Mouse (Mus musculus) right cerebral cortex, postnatal 25 days (tissue): ENCODE measurements around the gene Gse1.
"Not testable (repeated sequence)": the region's sequence is repeated elsewhere in the genome, so short reads cannot be mapped to it uniquely, and the experiment has no call there.

Experiments used
- DNase-seq: peaks from one replicate; pipeline ENCODE4 v3.0.0; 2022

Gene Gse1

DNA sequence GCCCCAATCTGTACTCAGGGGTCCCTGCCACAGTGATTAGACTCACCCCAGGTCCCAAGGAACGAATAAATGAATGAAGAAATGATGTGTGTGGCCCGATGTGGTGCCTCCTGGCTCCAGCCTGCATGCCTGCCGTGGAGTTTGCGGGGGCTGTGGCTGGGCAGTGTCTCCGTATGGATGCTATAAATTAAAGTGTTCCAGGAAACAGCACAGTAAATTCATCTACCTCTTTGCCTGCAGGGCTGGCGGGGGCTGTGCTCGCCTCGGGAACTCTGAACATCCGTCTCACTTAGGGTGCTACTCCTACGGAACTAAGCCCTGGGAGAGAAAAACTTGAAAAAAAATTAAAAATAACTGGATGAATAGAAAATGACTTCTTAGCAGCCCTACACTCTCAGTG lies 123.8 kb downstream of the Gse1 start:
- peak; percentile 73 for DNase-seq

DNA sequence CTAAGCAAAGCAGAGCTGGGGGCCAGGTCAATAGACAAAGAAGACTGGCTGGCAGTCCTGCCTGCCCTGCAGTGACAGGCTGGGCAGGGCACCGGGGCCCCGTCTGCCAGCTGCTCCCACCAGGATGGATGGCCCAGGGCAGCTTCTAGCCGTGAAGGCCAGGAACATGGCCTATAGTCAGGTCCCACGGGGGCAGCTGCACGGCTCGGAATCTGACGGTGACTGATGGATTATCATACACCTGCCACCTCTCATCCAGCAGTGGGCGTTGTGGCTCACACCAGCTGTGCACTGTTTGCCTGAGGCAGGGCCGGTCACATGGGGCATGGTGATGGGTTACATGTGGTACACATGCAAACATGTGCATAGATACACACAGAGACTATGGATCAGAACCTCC lies 127.8 kb downstream of the Gse1 start:
- DNase-seq, result no peak

GRCm38 (mm10) chr8:120357504-120357903 lies 129.2 kb downstream of the Gse1 start:
- no peak for DNase-seq

DNA sequence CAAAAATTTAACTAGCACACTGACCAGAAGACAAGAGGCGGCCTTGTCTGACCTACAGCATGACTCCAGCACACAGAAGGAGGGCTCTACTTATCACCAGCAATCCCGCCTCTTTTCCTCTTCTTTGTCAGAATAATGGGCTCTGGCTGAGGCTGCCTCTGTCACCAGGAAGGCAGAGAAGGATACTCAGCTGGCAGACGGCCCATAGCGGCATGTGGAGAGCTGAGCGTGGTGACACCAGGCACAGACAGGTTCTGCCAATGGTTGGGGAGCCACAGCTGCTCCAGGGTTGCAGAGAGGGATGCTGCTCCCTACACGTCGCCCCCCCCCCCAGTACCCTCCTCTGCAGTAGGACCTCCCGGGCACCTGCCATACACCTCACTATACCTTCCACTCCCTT lies 133.0 kb downstream of the Gse1 start:
- DNase-seq, result peak; percentile 36

DNA sequence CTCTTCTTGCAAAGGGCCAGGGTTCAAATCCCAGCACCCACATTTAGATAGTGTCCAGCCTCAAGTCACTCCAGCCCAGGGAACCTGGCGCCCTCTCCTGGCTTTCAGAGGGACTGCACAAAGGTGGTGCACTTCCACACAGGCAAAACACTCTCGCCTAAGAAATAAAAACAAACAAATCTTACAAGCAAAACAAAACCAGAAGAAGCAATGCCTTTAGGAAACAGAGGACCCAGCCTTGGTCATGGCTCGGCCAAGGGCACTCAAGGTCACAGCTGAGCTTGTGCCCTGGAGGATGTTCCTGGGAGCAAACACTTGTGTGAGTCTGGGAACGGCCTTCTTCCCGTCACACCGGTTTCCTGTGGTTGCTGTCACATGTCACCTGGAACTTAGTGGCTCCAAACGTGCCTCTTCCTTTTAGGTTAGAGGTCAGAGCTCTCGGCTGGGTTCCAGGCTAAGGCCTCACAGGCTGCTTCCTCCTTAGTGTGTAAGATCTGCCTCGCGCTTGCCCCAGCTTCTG lies 135.4 kb downstream of the Gse1 start:
- no peak for DNase-seq

- no peak for DNase-seq
These were observed 136.0 kb downstream of the Gse1 start for GRCm38 (mm10) chr8:120364093-120364725.

DNA sequence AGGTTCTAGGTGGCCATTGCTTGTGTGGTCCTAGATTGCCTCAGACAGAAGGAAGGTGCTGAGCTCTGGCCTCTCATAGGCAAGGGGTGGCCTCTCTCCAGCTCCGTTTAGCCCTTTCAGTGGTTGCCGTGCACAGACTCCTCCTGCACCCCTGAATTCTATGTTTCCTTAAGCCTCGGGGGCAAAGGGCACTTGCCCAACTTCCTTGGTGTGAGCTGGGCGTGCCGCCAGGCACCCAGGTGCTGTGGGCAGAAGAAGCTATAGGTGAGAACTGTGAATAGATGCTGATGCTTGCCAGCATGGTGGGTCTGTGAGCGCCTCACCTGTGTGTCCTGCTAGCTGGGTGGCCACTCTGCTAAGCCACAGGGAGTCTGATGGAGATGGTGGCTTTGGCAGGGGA lies 138.6 kb downstream of the Gse1 start:
- no peak for DNase-seq

DNA sequence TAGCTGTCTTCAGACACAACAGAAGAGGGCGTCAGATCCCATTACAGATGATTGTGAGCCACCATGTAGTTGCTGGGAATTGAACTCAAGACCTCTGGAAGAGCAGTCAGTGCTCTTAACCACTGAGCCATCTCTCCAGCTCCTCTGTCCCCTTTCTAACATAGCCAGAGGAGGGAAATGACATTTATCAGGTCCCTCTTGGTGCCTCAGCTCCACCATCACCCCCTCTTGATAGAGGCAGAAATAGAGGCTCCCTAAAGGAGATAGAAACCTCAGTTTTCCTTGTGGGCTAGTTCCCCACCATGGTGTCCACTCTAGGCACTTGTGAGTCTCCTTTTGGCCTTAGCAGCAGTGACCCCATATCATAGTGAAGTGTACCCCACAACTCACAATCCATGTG lies 139.9 kb downstream of the Gse1 start:
- not testable (repeated sequence) for DNase-seq

GRCm38 (mm10) chr8:120368814-120369649 lies 140.8 kb downstream of the Gse1 start:
- peak; percentile 74 for DNase-seq

- DNase-seq, result no peak
These were observed 141.7 kb downstream of the Gse1 start for GRCm38 (mm10) chr8:120369956-120370355.

DNA sequence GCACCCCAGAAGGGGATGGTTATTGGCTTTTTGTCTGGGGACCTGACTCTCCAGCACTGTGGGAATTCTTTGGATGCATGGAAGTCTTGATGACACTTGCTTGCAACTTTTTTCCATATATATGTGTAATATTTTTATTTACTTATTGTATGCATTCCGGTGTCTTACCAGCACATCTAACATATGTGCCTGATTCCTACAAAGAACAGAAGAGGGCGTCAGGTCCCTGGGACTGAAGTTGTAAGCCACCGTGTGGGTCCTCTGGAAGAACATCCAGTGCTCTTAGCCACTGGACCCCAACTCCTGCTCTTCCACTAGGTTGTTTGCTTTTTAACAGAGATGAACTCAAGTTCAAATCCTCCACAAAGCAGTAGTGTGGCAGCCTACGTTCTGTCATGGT lies 142.2 kb downstream of the Gse1 start:
- DNase-seq, result no peak

DNA sequence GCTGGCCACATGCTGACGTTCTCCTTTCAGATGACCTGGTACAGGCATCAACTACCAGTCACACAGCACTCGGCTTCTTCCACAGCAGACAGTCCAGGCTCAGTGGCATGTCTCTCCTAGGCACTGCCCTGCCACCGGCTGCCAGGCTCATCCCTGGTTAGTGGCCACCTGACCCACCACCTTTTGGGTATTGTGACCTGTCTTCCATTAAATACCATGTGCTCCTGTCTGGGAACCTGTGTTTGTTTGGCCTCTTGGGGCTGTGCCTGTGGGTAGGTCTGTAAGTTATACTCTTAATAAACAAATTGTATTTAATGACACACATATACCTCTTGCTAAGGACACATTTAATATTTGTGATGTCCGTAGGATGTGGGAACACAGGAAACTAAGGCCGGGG lies 142.9 kb downstream of the Gse1 start:
- DNase-seq, result no peak

- peak; percentile 33 for DNase-seq
These were observed 143.6 kb downstream of the Gse1 start for GRCm38 (mm10) chr8:120371725-120372457.

DNA sequence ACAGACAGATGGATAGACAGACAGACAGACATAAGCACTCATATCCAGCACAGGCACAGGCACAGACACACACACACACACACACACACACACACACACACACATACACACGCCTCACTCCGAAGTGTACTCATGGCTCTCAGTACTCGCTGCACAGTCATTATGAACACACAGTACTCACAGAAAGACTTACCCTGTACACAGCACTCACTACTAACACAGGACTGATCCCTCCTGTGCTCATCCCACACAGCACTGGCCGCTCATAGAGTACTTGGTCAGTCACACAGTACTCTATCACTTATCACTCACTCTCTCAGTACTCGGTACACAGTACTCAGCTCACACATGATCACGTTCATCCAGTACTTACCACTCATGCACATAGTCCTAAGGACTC lies 144.4 kb downstream of the Gse1 start:
- DNase-seq, result no peak

DNA sequence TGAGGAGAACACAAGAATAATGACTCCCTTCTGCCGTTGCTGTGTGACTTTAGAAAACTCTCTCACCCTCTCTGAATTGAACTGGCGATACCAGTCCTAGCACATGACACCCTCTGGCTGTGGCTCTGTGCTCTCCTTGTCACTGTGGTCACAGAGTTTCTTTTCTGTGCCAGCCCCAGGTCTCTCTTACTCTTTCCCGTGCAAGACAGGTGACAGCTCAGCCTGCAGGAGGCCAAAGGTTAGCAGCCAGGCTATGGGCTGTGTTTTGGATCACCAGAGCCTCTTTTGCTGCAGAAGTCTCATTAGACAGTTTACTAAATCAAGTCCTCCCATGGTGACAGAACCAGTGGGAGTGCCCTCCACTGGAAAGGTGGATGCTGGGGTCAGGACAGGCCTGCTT lies 145.4 kb downstream of the Gse1 start:
- DNase-seq, result no peak

- no peak for DNase-seq
These were observed 145.8 kb downstream of the Gse1 start for GRCm38 (mm10) chr8:120374070-120374469.

DNA sequence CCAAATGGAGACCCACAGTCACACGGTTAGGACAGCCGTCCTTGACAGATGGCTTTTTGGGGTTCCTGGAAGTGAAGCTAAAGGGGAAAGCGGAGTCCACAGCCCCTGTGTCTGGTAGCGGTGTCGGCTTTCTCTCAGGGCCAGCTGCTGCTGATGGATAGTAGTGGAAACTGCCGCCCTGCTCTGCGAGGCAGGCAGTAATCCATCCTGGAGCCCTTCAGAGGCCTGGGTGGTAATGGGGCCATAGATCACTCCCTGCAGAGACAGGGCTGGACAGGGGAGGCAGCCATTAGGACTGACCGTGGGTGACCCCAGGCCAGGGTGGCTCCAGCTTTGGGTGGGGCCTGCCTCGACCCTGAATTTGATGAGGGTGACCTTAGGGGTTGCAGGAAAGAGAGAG lies 146.3 kb downstream of the Gse1 start:
- DNase-seq, result no peak

GRCm38 (mm10) chr8:120375170-120375569 lies 146.9 kb downstream of the Gse1 start:
- DNase-seq, result no peak

DNA sequence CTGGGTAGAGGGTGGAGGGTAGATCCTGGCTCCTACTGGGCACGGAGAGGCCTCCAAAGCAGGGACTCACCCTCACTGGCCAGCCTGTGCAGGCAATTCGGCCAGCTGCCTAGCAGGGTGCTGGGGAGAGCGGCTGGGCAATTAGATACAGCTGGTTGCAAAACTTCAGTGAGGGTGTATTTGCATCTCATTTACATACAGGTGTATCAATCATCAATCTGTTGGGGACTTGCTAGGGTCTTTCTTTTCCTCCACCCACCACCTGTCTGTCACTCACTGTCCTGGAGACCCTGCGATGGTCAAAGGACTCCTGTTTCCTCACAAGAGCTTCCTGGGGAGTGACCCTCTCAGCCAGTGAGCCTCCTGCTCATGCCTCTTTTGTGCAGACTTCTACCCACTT lies 148.0 kb downstream of the Gse1 start:
- DNase-seq, result no peak

GRCm38 (mm10) chr8:120376847-120377802 lies 148.9 kb downstream of the Gse1 start:
- DNase-seq, result no peak

- no peak for DNase-seq
These were observed 149.5 kb downstream of the Gse1 start for GRCm38 (mm10) chr8:120377803-120378189.

DNA sequence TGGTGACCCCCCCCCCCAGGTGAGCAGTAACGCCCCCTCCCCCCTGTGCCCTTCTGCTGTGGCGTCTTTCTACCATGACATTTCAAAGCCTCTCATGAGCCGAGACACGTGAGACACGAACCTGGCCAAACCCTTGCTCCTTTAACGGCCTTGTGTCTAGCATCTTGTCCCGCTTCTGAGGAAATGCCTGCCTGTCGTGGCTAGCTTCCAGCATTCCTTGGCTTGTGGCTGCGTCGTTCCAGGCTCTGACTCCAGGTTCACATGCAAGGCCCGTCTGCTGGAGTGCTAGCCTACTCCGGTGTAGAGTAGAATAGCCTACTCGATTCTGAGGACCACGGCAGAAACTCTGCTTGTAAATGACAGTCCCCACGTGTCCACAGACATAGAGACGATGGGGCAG lies 150.1 kb downstream of the Gse1 start:
- no peak for DNase-seq
